Mouse (Mus musculus): Measurements from ENCODE around the gene Pram1. TPM values are rescaled to one million over a fixed set of nuclear protein-coding genes. Genes with fewer than 3 reads are reported as not detected.

The Pram1 gene
- not detected for polyA plus RNA-seq (2017; shearing (Covaris generic))

DNA sequence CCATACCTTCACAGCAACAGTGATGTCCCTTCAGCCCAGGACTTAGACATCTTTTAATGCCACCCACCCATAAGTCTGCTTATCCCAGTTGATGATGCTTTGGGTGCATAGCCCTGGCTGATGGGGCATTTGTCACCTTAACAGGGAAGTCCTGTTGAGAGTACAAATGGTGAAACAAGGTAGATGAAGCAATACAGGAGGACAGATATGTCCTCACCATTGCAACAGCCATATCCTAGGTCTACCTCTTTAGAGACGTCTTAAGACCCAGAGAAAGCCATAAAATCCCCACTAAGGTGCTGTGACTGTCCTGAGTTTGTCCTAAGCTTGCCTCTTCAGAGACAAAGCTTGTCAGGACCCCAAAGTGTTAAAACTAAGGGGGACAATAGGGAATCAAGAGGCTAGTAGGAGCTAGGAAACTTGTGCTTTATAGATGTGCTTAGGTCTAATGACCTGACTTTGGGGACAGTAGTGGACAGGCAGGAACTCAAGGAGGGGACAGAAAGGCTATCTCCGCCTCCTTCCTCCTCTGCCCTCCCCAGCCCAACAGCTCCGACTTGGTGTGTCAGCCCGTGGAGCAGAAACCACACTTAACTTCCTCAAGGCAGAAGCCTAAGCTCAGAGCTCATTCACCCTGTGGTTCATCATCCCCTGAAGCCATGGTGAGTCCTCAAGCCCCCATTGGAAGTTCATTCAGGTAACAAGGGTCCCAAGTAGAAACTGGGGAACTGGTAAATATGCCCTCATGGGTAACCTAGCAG, at the start of gene Pram1:
Gene Pram1 (plus strand): TSS at position 541 of the 761 bp plus-strand sequence.

DNA sequence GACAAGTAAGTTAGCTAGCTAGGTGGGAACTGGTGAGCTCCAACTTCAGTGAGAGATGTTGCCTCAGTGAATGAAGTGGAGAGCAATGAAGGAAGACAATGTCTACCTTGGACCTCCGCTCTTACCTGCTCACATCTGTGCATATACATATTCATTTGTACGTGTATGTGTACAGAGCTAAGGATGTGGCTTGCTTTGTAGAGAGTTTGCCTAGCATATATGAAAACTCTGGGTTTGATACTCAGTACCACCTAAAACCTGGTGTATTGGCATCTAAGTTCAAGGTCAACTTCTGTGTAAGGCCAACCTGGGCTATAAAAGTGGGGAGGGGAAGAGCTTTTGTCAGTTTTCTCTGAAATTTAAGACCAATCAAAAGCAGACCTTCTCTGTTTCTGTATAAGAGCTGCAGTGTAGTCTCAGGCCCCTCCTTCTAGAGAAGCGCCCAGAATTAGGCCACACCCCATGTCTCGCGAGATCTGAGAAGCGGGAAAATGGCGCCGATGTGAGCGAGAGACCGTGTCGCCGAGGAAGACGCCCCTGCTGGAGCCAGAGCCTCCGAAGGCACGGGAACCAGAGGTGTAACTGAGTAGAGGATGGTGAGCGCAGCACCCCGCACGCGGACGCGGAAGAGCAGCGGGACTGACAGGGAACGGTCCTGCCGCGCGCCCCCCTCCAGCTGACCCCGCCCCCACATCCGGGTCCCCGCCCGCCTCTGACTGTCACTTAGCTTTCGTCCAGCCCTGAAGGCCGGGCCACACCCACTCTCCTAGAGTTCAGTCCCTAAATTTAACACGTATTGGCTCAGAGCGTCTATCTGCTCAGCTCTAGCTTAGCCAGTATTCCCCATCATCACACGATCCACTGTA, 9.0 kb upstream of the Pram1 start, which contains the start of gene Zfp414:
Gene Zfp414 (plus strand): TSS at position 470 of the 866 bp plus-strand sequence.

DNA sequence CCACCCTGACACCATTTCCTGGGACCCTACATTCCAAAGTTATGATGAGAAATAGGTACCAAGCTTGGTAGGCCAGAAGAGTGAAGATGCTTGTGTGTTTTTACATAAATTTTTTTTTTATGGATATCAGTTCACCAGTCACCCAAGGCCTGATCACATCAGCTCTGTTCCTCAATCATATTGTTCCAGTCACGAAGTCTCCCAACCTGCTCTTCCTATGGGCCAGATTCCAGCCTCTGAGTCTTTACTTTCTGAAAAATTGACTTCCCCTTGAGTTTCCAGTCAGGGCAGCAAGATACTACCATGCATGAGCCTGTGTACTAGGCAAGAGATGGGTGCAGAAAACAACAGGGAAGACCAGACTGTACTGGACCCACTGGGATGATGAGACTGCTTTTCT, 48.9 kb downstream of the Pram1 start, which contains the start of gene Hnrnpm:
Gene Hnrnpm (minus strand): TSS at position 101 of the 400 bp plus-strand sequence.

Other genes with a start within 250 kb of the Pram1 start
- gene Zfp101, start 243.4 kb upstream of the Pram1 start, polyA plus RNA-seq (2017; shearing (Covaris generic)) = 14.1 TPM
- not detected for gene Actl9, start 205.2 kb upstream of the Pram1 start, polyA plus RNA-seq (2017; shearing (Covaris generic))
- 103 TPM for gene Adamts10, start 113.9 kb upstream of the Pram1 start, polyA plus RNA-seq (2017; shearing (Covaris generic))
- 0.60 TPM for gene Myo1f, start 82.3 kb upstream of the Pram1 start, polyA plus RNA-seq (2017; shearing (Covaris generic))
- 37.1 TPM for gene Zfp414, start 9.0 kb upstream of the Pram1 start, polyA plus RNA-seq (2017; shearing (Covaris generic))
- gene Hnrnpm, start 48.8 kb downstream of the Pram1 start, polyA plus RNA-seq (2017; shearing (Covaris generic)) = 353 TPM
- gene March2, start 80.6 kb downstream of the Pram1 start, polyA plus RNA-seq (2017; shearing (Covaris generic)) = 90.7 TPM
- gene Rab11b, start 122.5 kb downstream of the Pram1 start, polyA plus RNA-seq (2017; shearing (Covaris generic)) = 330 TPM
- gene Angptl4, start 143.8 kb downstream of the Pram1 start, polyA plus RNA-seq (2017; shearing (Covaris generic)) = 0.50 TPM
- 2.5 TPM for gene Kank3, start 172.5 kb downstream of the Pram1 start, polyA plus RNA-seq (2017; shearing (Covaris generic))
- 1,419 TPM for gene Rps28, start 186.5 kb downstream of the Pram1 start, polyA plus RNA-seq (2017; shearing (Covaris generic))
- gene Ndufa7, start 186.5 kb downstream of the Pram1 start, polyA plus RNA-seq (2017; shearing (Covaris generic)) = 194 TPM
- 13.0 TPM for gene Cd320, start 205.0 kb downstream of the Pram1 start, polyA plus RNA-seq (2017; shearing (Covaris generic))
- gene Gm7029, start 235.8 kb downstream of the Pram1 start, polyA plus RNA-seq (2017; shearing (Covaris generic)) = not detected